Mouse (Mus musculus): ENCODE data around the gene Rps6ka2. TPM values are rescaled to one million over a fixed set of nuclear protein-coding genes. Genes with fewer than 3 reads are reported as not detected.

Gene Rps6ka2
- 2.0 TPM for polyA plus RNA-seq (2017; shearing (Covaris generic))

GRCm38 (mm10) chr17:7169627-7170303 lies at the start of gene Rps6ka2:
Gene Rps6ka2 (plus strand): TSS chr17:7170115.

GRCm38 (mm10) chr17:7324346-7324745 lies 154.4 kb downstream of the Rps6ka2 start, which contains the start of gene Tcp10a:
Gene Tcp10a (plus strand): TSS chr17:7324646.

DNA sequence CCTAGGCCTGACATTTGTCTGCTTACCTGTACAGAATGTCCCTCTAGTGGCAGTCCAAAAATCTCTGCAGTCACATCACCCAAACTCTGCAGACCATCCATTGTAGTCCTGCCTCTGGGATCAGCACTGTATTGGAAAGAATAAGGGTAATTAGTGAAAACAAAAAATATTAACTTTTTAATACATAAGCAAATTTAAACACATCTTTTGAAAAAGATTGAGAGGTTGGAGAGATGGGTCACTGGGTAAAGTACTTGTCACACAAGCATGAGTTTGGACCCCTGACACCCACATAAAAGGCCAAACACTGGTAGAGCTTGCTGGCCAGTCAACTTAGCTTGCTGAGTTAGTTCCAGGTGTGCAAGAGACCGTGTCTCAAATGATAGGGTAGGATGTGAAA lies 182.7 kb downstream of the Rps6ka2 start, which contains the start of gene Ttll2:
Gene Ttll2 (minus strand): TSS at position 101 of the 400 bp plus-strand sequence.

Other genes with a start within 250 kb of the Rps6ka2 start
- 14.6 TPM for gene Rsph3b, start 221.4 kb upstream of the Rps6ka2 start, polyA plus RNA-seq (2017; shearing (Covaris generic))
- 35.2 TPM for gene Tagap1, start 209.0 kb upstream of the Rps6ka2 start, polyA plus RNA-seq (2017; shearing (Covaris generic))
- 562 TPM for gene Rnaset2b, start 199.5 kb upstream of the Rps6ka2 start, polyA plus RNA-seq (2017; shearing (Covaris generic))
- gene Gm49721, start 191.2 kb upstream of the Rps6ka2 start, polyA plus RNA-seq (2017; shearing (Covaris generic)): 0.27 TPM
- not detected for gene Gm1604a, start 144.5 kb upstream of the Rps6ka2 start, polyA plus RNA-seq (2017; shearing (Covaris generic))
- gene Tcp10a, start 154.5 kb downstream of the Rps6ka2 start, polyA plus RNA-seq (2017; shearing (Covaris generic)): 0.39 TPM
- not detected for gene Ttll2, start 182.6 kb downstream of the Rps6ka2 start, polyA plus RNA-seq (2017; shearing (Covaris generic))
- gene Gm49630, start 201.9 kb downstream of the Rps6ka2 start, polyA plus RNA-seq (2017; shearing (Covaris generic)): not detected
- not detected for gene Unc93a2, start 215.3 kb downstream of the Rps6ka2 start, polyA plus RNA-seq (2017; shearing (Covaris generic))

Measured in effector memory CD4-positive, alpha-beta T cell, adult 7 months (primary cell).